In genomic region chr4:137471326-137471725, GRCm38 (mm10) we compare ENCODE assay signal across 12 mouse cellular contexts. TPM values are rescaled to one million over a fixed set of nuclear protein-coding genes. Genes with fewer than 3 reads are reported as not detected.
DNase-seq lines count a peak whose midpoint lies in the region; ATAC-seq lines count a peak whose summit lies in the region.
"Had no signal": no experiment of that assay in that cellular context is flagged by ENCODE, and none has a peak within 500 bp of the region (broad histone marks: within the 10 kb centered on the region; RNA-seq: fewer than 3 reads in every experiment).

No protein-coding gene starts in this region.

- no peak for ATAC-seq in heart, embryonic 11.5 days (replicated peaks; ENCODE audit: insufficient number of reproducible peaks, low FRiP score, low TSS enrichment)
- ATAC-seq in neural tube, embryonic 12.5 days (ENCODE audit: low FRiP score, low read depth) = no peak
- no peak for ATAC-seq in limb, embryonic 13.5 days (ENCODE audit: low FRiP score, low read depth)
- no peak for ATAC-seq in erythroblast, adult 5-6 weeks (replicated peaks; ENCODE audit: low FRiP score, poor library complexity, severe bottlenecking)
- no peak for ATAC-seq in megakaryocyte-erythroid progenitor cell, adult 5-6 weeks (replicated peaks; ENCODE audit: low FRiP score, low TSS enrichment, poor library complexity, severe bottlenecking)
- ATAC-seq: activated CD4-positive, CD25-positive, alpha-beta regulatory T cell, adult 4 months had no signal

- H3K9me3 ChIP-seq in heart, embryonic 11.5 days (replicated peaks; ENCODE audit: control insufficient read depth, low read length) = no peaks in the 10 kb centered on the region
- no peaks in the 10 kb centered on the region for H3K9me3 ChIP-seq in neural tube, embryonic 12.5 days
- no peaks in the 10 kb centered on the region for H3K9me3 ChIP-seq in limb, embryonic 13.5 days

- H3K27me3 ChIP-seq in heart, embryonic 11.5 days (ENCODE audit: control insufficient read depth, insufficient read depth, low read length) = no peaks in the 10 kb centered on the region
- H3K27me3 ChIP-seq in neural tube, embryonic 12.5 days (replicated peaks) = 0 out of 2 replicates have a peak, but pooled peaks cover 2% of the 10 kb centered on the region
- H3K27me3 ChIP-seq in limb, embryonic 13.5 days = no peaks in the 10 kb centered on the region

- H3K4me3 ChIP-seq in heart, embryonic 11.5 days (ENCODE audit: low read depth, low read length) = peak overlapping the region; percentile 94
- H3K4me3 ChIP-seq in neural tube, embryonic 12.5 days = no peak overlapping the region
- H3K4me3 ChIP-seq in limb, embryonic 13.5 days = peak overlapping the region; percentile 80

- H3K27ac ChIP-seq in heart, embryonic 11.5 days (ENCODE audit: low read depth, low read length) = peak overlapping the region; percentile 87
- no peak overlapping the region for H3K27ac ChIP-seq in neural tube, embryonic 12.5 days
- peak overlapping the region; percentile 85; the same call in 1 of the 2 replicates for H3K27ac ChIP-seq in limb, embryonic 13.5 days
- H3K27ac ChIP-seq: liver, embryonic 14.5 days had no signal

- WGBS in heart, embryonic 11.5 days (ENCODE audit: insufficient replicate concordance) = 40% methylated on average over 8 of the region's 8 CpGs
- 66% methylated on average over 8 of the region's 8 CpGs for WGBS in neural tube, embryonic 12.5 days
- WGBS in limb, embryonic 13.5 days = 58% methylated on average over 8 of the region's 8 CpGs

- no peak for DNase-seq in heart, postnatal 14 days
- DNase-seq in neural tube, embryonic 10.5 days (ENCODE audit: extremely low spot score, low spot score) = no peak
- DNase-seq in frontal cortex, postnatal 14 days (ENCODE audit: low spot score in 2 of 2) = no peak
- DNase-seq: right cerebral cortex, adult 18-20 months had no signal

- peaks cover 80% of the 10 kb centered on the region for H3K4me1 ChIP-seq in heart, embryonic 11.5 days (ENCODE audit: control insufficient read depth, insufficient read depth, low read length)
- H3K4me1 ChIP-seq in neural tube, embryonic 12.5 days = peaks cover 33% of the 10 kb centered on the region
- H3K4me1 ChIP-seq in limb, embryonic 13.5 days = peaks cover 79% of the 10 kb centered on the region

- H3K4me2 ChIP-seq in heart, embryonic 11.5 days = peak overlapping the region; percentile 75
- peak overlapping the region; percentile 96; the same call in 1 of the 2 replicates for H3K4me2 ChIP-seq in neural tube, embryonic 12.5 days (replicated peaks)
- peak overlapping the region; percentile 85 for H3K4me2 ChIP-seq in limb, embryonic 13.5 days (replicated peaks)

- H3K9ac ChIP-seq in heart, embryonic 11.5 days (ENCODE audit: low read depth, low read length) = peak overlapping the region; percentile 97
- H3K9ac ChIP-seq in neural tube, embryonic 12.5 days = no peak overlapping the region
- peak overlapping the region; percentile 89; the same call in 1 of the 2 replicates for H3K9ac ChIP-seq in limb, embryonic 13.5 days
- H3K9ac ChIP-seq: liver, embryonic 14.5 days had no signal

- intact Hi-C loops in heart, postnatal 14 days (cut with DNase I) = no loop called here

- H3K36me3 ChIP-seq in heart, embryonic 11.5 days (ENCODE audit: control insufficient read depth, insufficient read depth, low read length) = no peaks in the 10 kb centered on the region; the same call in 1 of the 2 replicates
- H3K36me3 ChIP-seq in neural tube, embryonic 12.5 days = no peaks in the 10 kb centered on the region
- no peaks in the 10 kb centered on the region for H3K36me3 ChIP-seq in limb, embryonic 13.5 days

RNA-seq across cellular contexts. Expression of gene Hspg2, which starts 2.8 kb away (rescaled TPM):
- polyA plus RNA-seq in heart, embryonic 11.5 days (2014; fragmentation: Nextera tagmentation; extraction: Ambion mirVana) = 55.5 and 56.4 TPM in 2 replicates
- 100 to 1,000 TPM; 436 to 447 TPM for total RNA-seq in heart, postnatal 14 days (2021)
- polyA plus RNA-seq in neural tube, embryonic 12.5 days (2016; fragmentation: Nextera tagmentation; extraction: Ambion mirVana) = 11.3 and 12.4 TPM in 2 replicates
- polyA plus RNA-seq in limb, embryonic 13.5 days (2015; fragmentation: Nextera tagmentation; extraction: Ambion mirVana) = 29.4 and 29.6 TPM in 2 replicates
- total RNA-seq in erythroblast, adult 5-6 weeks (2015; ENCODE audit: low replicate concordance) = not detected in 2 replicates
- total RNA-seq in erythroblast, adult 5-6 weeks (2017; ENCODE audit: low replicate concordance) = not detected in 2 replicates
- 0.22 TPM in 1 of 2 replicates, not detected in the other for total RNA-seq in megakaryocyte-erythroid progenitor cell, adult 5-6 weeks (2014; fragmentation: Nextera tagmentation)
- not detected in 2 replicates for total RNA-seq in megakaryocyte-erythroid progenitor cell, adult 5-6 weeks (2017)
- total RNA-seq: monocyte, adult 5-6 weeks had no signal
- polyA plus RNA-seq: activated CD4-positive, CD25-positive, alpha-beta regulatory T cell, adult 4 months had no signal

RNA-seq across cellular contexts. Expression of gene 1700013G24Rik, which starts 18.2 kb away (rescaled TPM):
- polyA plus RNA-seq in heart, embryonic 11.5 days (2014; fragmentation: Nextera tagmentation; extraction: Ambion mirVana) = not detected in 2 replicates
- not detected for total RNA-seq in heart, postnatal 14 days (2021)
- not detected in 2 replicates for polyA plus RNA-seq in neural tube, embryonic 12.5 days (2016; fragmentation: Nextera tagmentation; extraction: Ambion mirVana)
- 0.18 TPM in 1 of 2 replicates, not detected in the other for polyA plus RNA-seq in limb, embryonic 13.5 days (2015; fragmentation: Nextera tagmentation; extraction: Ambion mirVana)
- not detected in 2 replicates for total RNA-seq in erythroblast, adult 5-6 weeks (2015; ENCODE audit: low replicate concordance)
- total RNA-seq in erythroblast, adult 5-6 weeks (2017; ENCODE audit: low replicate concordance) = not detected in 2 replicates
- not detected in 2 replicates for total RNA-seq in megakaryocyte-erythroid progenitor cell, adult 5-6 weeks (2014; fragmentation: Nextera tagmentation)
- not detected in 2 replicates for total RNA-seq in megakaryocyte-erythroid progenitor cell, adult 5-6 weeks (2017)
- total RNA-seq: monocyte, adult 5-6 weeks had no signal
- polyA plus RNA-seq: activated CD4-positive, CD25-positive, alpha-beta regulatory T cell, adult 4 months; liver, embryonic 14.5 days had no signal

RNA-seq across cellular contexts. Expression of gene Cela3b, which starts 41.0 kb away (rescaled TPM):
- not detected in 2 replicates for polyA plus RNA-seq in heart, embryonic 11.5 days (2014; fragmentation: Nextera tagmentation; extraction: Ambion mirVana)
- not detected for total RNA-seq in heart, postnatal 14 days (2021)
- polyA plus RNA-seq in neural tube, embryonic 12.5 days (2016; fragmentation: Nextera tagmentation; extraction: Ambion mirVana) = not detected in 2 replicates
- 0.15 TPM in 1 of 2 replicates, not detected in the other for polyA plus RNA-seq in limb, embryonic 13.5 days (2015; fragmentation: Nextera tagmentation; extraction: Ambion mirVana)
- total RNA-seq in erythroblast, adult 5-6 weeks (2015; ENCODE audit: low replicate concordance) = not detected in 2 replicates
- total RNA-seq in erythroblast, adult 5-6 weeks (2017; ENCODE audit: low replicate concordance) = not detected in 2 replicates
- total RNA-seq in megakaryocyte-erythroid progenitor cell, adult 5-6 weeks (2014; fragmentation: Nextera tagmentation) = not detected in 2 replicates
- total RNA-seq in megakaryocyte-erythroid progenitor cell, adult 5-6 weeks (2017) = not detected in 2 replicates
- total RNA-seq: monocyte, adult 5-6 weeks had no signal
- polyA plus RNA-seq: activated CD4-positive, CD25-positive, alpha-beta regulatory T cell, adult 4 months had no signal

Comparison
In these comparisons a context has a peak if more than half of its experiments do, and no peak if none do; other contexts are left out.
1. RNA of gene Hspg2, which starts 2.8 kb away (total RNA-seq): 436 to 447 TPM in heart, postnatal 14 days; not detected in erythroblast, adult 5-6 weeks and 0.22 TPM in megakaryocyte-erythroid progenitor cell, adult 5-6 weeks; every median in the first group is over 100 times any median in the second.
2. Peak in every context shown above with its lines, with median percentiles within 50 percentile points of each other: H3K4me2 ChIP-seq.